Mouse (Mus musculus) forebrain, embryonic 10.5 days (tissue): Measurements from ENCODE around the gene Dexi. TPM values are rescaled to one million over a fixed set of nuclear protein-coding genes. Genes with fewer than 3 reads are reported as not detected.

ENCODE experiments used
- DNase-seq: peaks from one replicate; pipeline ENCODE4 v3.0.0-alpha.2; 2017; ENCODE audit warnings: low spot score; ENCODE audit errors: extremely low spot score
- H3K27ac ChIP-seq: fragments of 300-500 bp; sonication (generic); 2 replicates; pipeline ENCODE4 v1.5.1; 2016; ENCODE audit warnings: mild to moderate bottlenecking
- H3K27me3 ChIP-seq: fragments of 300-500 bp; sonication (generic); 2 replicates; pipeline ENCODE4 v1.6.1; 2016; ENCODE audit warnings: mild to moderate bottlenecking; ENCODE audit not compliant: poor library complexity, severe bottlenecking
- H3K36me3 ChIP-seq: fragments of 300-500 bp; sonication (generic); replicated peaks from 2 replicates; pipeline ENCODE4 v1.6.1; 2016; ENCODE audit warnings: mild to moderate bottlenecking, moderate library complexity
- H3K4me1 ChIP-seq: fragments of 300-500 bp; sonication (generic); 2 replicates; pipeline ENCODE4 v1.6.1; 2016
- H3K4me3 ChIP-seq: fragments of 300-500 bp; sonication (generic); 2 replicates; pipeline ENCODE4 v1.5.1; 2016; ENCODE audit warnings: mild to moderate bottlenecking, moderate library complexity
- H3K9me3 ChIP-seq: fragments of 300-500 bp; sonication (generic); 2 replicates; pipeline ENCODE4 v1.6.1; 2016; ENCODE audit warnings: mild to moderate bottlenecking, moderate library complexity
- WGBS: fragments of 180-500 bp; shearing (Covaris S2); methylation state at CpG from one replicate; pipeline ENCODE4 v1.1.7; 2016; 5-methylcytosine and 5-hydroxymethylcytosine counted together
- polyA plus RNA-seq: library from polyadenylated mRNA; unstranded; fragments of >200 nt; fragmentation: Nextera tagmentation; extraction: Ambion mirVana; gene quantifications from 2 replicates; pipeline ENCODE4 v1.2.1, GENCODE M21; 2016

The Dexi gene
- polyA plus RNA-seq, 1 experiment from 2014 or later: 14.1 TPM

GRCm38 (mm10) chr16:10534567-10534966 lies 8.3 kb downstream of the Dexi start:
- H3K27ac ChIP-seq: no peak overlapping the region
- H3K36me3 ChIP-seq: peaks cover 38% of the 10 kb centered on the region
- no peaks in the 10 kb centered on the region for H3K27me3 ChIP-seq
- no peak for DNase-seq
- WGBS: 94% methylated on average over 7 of the region's 7 CpGs
- peaks cover 2% of the 10 kb centered on the region for H3K4me1 ChIP-seq
- H3K4me3 ChIP-seq: no peak overlapping the region
- no peaks in the 10 kb centered on the region for H3K9me3 ChIP-seq

GRCm38 (mm10) chr16:10533781-10534180 lies 9.1 kb downstream of the Dexi start:
- Histone ChIP-seq H3K27me3 (no peaks in the 10 kb centered on the region), H3K27ac (no peak overlapping the region), H3K4me1 (peaks cover under 1% of the 10 kb centered on the region; the same call in 1 of the 2 replicates), H3K36me3 (peaks cover 41% of the 10 kb centered on the region), H3K4me3 (no peak overlapping the region), H3K9me3 (no peaks in the 10 kb centered on the region)
- DNase-seq: no peak
- WGBS: 94% methylated on average over 4 of the region's 4 CpGs

GRCm38 (mm10) chr16:10530179-10530578 lies 12.7 kb downstream of the Dexi start:
- Histone ChIP-seq H3K27me3 (no peaks in the 10 kb centered on the region), H3K27ac (no peak overlapping the region), H3K4me3 (no peak overlapping the region), H3K36me3 (peaks cover 41% of the 10 kb centered on the region), H3K4me1 (no peaks in the 10 kb centered on the region), H3K9me3 (no peaks in the 10 kb centered on the region)
- DNase-seq: no peak
- WGBS: 97% methylated on average over 4 of the region's 4 CpGs

- Histone ChIP-seq H3K9me3 (no peaks in the 10 kb centered on the region), H3K27ac (no peak overlapping the region), H3K4me3 (no peak overlapping the region), H3K4me1 (no peaks in the 10 kb centered on the region), H3K27me3 (no peaks in the 10 kb centered on the region), H3K36me3 (peaks cover 30% of the 10 kb centered on the region)
- 92% methylated on average over 3 of the region's 3 CpGs for WGBS
- DNase-seq: no peak
These were observed 14.5 kb downstream of the Dexi start for GRCm38 (mm10) chr16:10528382-10528781.

GRCm38 (mm10) chr16:10527046-10527644 lies 15.7 kb downstream of the Dexi start:
- no peaks in the 10 kb centered on the region for H3K9me3 ChIP-seq
- H3K36me3 ChIP-seq: peaks cover 26% of the 10 kb centered on the region
- no peaks in the 10 kb centered on the region for H3K4me1 ChIP-seq
- H3K27ac ChIP-seq: no peak overlapping the region
- no peak overlapping the region for H3K4me3 ChIP-seq
- no peak for DNase-seq
- 81% methylated on average over 6 of the region's 6 CpGs for WGBS
- H3K27me3 ChIP-seq: no peaks in the 10 kb centered on the region

GRCm38 (mm10) chr16:10525610-10525980 lies 17.3 kb downstream of the Dexi start:
- H3K36me3 ChIP-seq: peaks cover 14% of the 10 kb centered on the region
- WGBS: 69% methylated on average over 2 of the region's 2 CpGs
- no peaks in the 10 kb centered on the region for H3K9me3 ChIP-seq
- DNase-seq: no peak
- H3K27ac ChIP-seq: no peak overlapping the region
- H3K27me3 ChIP-seq: no peaks in the 10 kb centered on the region
- H3K4me1 ChIP-seq: no peaks in the 10 kb centered on the region
- H3K4me3 ChIP-seq: no peak overlapping the region

- DNase-seq: no peak
- WGBS: 95% methylated on average over 4 of the region's 4 CpGs
These were observed 17.8 kb downstream of the Dexi start for GRCm38 (mm10) chr16:10524866-10525609.

GRCm38 (mm10) chr16:10523650-10524049 lies 19.2 kb downstream of the Dexi start:
- 92% methylated on average over 8 of the region's 8 CpGs for WGBS
- no peaks in the 10 kb centered on the region for H3K36me3 ChIP-seq
- no peaks in the 10 kb centered on the region for H3K9me3 ChIP-seq
- H3K27ac ChIP-seq: no peak overlapping the region
- no peaks in the 10 kb centered on the region for H3K4me1 ChIP-seq
- no peak for DNase-seq
- H3K4me3 ChIP-seq: no peak overlapping the region
- no peaks in the 10 kb centered on the region for H3K27me3 ChIP-seq

More at GRCm38 (mm10) chr16:10524866-10525609, 17.8 kb downstream of the Dexi start:
- H3K4me1 ChIP-seq: no peaks in the 10 kb centered on the region
- H3K27ac ChIP-seq: no peak overlapping the region
- H3K4me3 ChIP-seq: no peak overlapping the region
- H3K9me3 ChIP-seq: no peaks in the 10 kb centered on the region
- peaks cover 8% of the 10 kb centered on the region for H3K36me3 ChIP-seq
- no peaks in the 10 kb centered on the region for H3K27me3 ChIP-seq

- Histone ChIP-seq H3K9me3 (no peaks in the 10 kb centered on the region), H3K4me1 (peaks cover 4% of the 10 kb centered on the region), H3K27ac (no peak overlapping the region), H3K36me3 (no peaks in the 10 kb centered on the region), H3K27me3 (no peaks in the 10 kb centered on the region), H3K4me3 (no peak overlapping the region)
- 81% methylated on average over 1 of the region's 1 CpGs for WGBS
- DNase-seq: peak; percentile 60
These were observed 20.0 kb downstream of the Dexi start for GRCm38 (mm10) chr16:10522811-10523210.

GRCm38 (mm10) chr16:10520908-10521614 lies 21.8 kb downstream of the Dexi start:
- H3K36me3 ChIP-seq: no peaks in the 10 kb centered on the region
- WGBS: 55% methylated on average over 2 of the region's 2 CpGs

GRCm38 (mm10) chr16:10518030-10518429 lies 24.8 kb downstream of the Dexi start:
- no peak for DNase-seq
- WGBS: 60% methylated on average over 5 of the region's 5 CpGs
- no peaks in the 10 kb centered on the region for H3K27me3 ChIP-seq
- H3K36me3 ChIP-seq: no peaks in the 10 kb centered on the region
- peaks cover 12% of the 10 kb centered on the region for H3K4me1 ChIP-seq
- no peaks in the 10 kb centered on the region for H3K9me3 ChIP-seq
- no peak overlapping the region for H3K4me3 ChIP-seq
- H3K27ac ChIP-seq: no peak overlapping the region

More at GRCm38 (mm10) chr16:10520908-10521614, 21.8 kb downstream of the Dexi start:
- no peaks in the 10 kb centered on the region for H3K27me3 ChIP-seq
- no peaks in the 10 kb centered on the region for H3K9me3 ChIP-seq
- peak; percentile 73 for DNase-seq
- H3K27ac ChIP-seq: no peak overlapping the region
- no peak overlapping the region for H3K4me3 ChIP-seq
- peaks cover 12% of the 10 kb centered on the region for H3K4me1 ChIP-seq

- H3K27ac ChIP-seq: no peak overlapping the region
- no peaks in the 10 kb centered on the region for H3K9me3 ChIP-seq
- H3K36me3 ChIP-seq: no peaks in the 10 kb centered on the region
- no peak for DNase-seq
- H3K27me3 ChIP-seq: no peaks in the 10 kb centered on the region
- H3K4me3 ChIP-seq: no peak overlapping the region
- WGBS: 91% methylated on average over 12 of the region's 12 CpGs
- peaks cover 12% of the 10 kb centered on the region for H3K4me1 ChIP-seq
These were observed 26.8 kb downstream of the Dexi start for GRCm38 (mm10) chr16:10515953-10516572.
